Mouse (Mus musculus) adrenal gland, postnatal 10 days (tissue): Measurements from ENCODE around the gene Adh1. TPM values are rescaled to one million over a fixed set of nuclear protein-coding genes. Genes with fewer than 3 reads are reported as not detected.

Experiments used
- DNase-seq: peaks from one replicate; pipeline ENCODE4 v3.0.0; 2021; ENCODE audit warnings: mixed read lengths
- total RNA-seq, 2 experiments: library from RNA; stranded (reverse); gene quantifications; 2 replicates each; pipeline ENCODE4 v1.2.3; 2021

The Adh1 gene
- total RNA-seq, 2 experiments from 2014 or later: 2,760 to 3,266 TPM

DNA sequence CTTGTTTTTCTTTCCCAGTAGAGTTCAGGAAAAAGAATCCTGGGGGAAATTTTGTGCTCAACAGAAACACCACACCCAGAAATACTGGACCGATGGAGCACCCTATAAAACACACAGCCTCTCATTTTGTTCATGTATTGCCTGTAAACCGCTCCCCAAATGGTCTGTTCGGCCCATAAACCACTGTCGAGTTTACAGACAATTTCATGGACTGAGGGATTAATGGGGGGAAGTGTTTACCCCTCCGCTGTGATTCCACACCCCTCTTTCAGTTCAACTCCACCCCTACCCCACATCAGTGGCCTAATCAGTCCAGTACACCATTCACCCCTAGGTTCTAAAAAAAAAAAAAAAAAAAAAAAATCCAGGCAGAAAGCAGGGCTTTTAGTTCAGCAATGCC, 19.8 kb upstream of the Adh1 start:
- no peak for DNase-seq

DNA sequence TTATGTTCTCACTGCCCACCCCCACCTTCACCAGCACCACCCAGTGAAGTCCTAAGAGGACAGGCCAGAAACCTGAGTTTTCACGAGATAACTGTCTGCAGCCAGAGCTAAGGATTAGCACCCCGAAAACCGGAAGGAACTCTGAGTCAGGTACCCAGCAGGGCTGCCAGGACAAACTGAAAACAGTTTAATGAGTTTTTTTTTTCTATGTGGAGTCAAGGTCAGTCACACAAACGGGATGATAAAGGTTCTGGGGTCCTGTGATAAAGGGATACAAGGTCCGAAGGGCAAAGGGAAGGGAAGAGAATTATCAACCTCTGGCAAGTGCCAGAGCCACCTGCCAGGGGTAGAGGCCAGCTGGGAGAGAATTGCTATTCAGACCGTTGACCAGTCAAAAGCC, 19.4 kb upstream of the Adh1 start:
- DNase-seq: no peak

DNA sequence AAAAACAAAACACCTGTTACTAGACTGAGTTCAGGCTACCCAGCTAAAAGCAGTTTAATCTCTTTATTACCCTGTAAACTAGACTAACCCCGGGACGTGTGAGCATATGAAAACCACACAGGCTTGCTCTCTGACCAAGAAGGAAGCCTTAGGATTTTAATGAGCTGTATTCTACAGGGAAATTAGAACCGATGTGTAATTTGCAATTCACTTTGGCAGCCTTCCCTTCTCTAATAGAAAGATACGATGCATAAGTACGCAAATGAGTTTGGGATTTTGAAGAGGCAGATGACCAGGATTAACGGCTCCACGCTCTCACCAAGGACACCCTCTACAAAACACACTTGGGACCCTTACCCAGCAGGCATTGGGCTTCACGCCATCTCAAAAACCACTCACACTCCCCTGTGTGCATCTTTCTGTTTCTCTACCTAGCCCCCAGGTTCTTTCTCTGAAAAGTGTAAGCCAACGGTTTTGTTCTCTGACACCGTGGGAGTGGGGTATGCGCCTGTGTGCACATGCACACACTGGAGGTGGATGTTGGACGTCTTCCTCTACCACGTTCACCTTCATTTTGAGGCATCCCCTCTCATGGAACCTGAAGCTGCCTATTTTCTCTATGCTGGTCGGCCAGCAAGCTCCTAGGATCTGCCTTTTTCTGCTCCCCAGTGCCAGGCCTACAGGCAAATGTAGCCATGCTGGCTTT, 18.6 kb upstream of the Adh1 start:
- DNase-seq: no peak

DNA sequence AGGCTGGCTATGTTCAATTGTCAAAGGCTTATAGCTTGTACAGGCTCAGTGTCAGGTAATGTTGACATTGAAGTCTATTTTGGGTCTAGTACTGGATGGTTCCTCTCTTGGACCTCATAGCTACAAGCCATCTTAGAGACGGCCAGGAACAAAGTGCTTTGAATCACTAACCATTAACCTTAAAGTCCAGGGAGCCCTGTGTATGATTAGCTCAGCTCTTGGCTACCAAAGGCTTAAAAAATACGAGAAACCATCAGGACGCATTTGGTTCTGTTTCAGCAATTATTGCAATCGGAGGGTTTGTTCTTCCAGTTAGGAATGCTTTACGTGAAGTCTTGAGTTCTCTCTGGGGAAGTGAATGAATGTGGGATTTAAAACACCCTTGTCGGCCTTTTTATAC, 17.9 kb upstream of the Adh1 start:
- DNase-seq: no peak

DNA sequence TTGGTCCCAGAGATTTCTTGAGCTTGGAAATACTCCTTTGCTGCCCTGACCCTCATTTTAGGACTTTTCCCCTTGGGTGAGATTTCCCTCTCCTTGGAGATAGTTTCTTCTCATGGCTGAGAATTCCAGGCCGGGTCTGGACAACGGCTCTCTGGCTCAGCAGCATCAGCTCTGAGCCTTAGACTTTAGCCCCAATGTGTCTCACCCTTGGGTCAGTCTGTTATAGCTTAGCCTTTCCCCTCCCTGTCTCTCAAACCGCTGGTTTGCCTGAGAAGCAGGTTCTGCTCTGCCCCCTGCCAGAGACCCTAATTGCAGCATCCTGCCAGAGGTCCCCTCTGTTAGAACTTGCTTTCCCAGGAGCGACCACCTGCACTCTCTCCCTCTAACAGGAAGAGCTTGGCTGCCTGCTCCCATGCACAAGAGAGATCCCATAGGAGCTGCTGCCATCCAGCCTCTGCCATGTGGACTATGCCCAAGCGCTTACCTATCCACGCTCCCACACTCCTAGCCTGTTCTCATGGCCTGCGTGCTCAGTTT, 16.4 kb upstream of the Adh1 start:
- DNase-seq: no peak

DNA sequence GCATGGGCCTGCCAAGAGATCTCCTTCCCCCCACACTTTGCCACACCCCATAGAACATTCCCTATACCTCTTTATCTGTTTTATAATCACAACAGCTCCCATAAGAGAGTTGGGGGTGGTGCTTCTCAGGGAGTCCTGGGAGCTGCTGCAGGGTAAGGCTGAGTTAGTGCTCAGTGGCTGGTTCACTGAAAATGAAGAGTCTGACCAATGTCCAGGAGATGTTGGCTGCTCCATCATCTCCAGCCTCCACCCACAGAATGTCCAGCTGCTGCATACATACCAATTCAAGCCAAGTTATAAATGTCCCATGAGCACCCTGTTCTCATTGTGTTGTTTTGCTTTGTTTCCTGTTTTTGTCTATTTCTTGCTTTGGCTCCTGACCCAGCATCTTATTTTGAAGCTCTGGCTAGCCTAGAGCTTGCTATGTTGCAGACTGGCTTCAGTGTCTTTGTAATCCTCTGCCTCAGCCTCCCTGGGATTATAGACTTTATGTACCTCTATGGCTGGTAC, 14.2 kb upstream of the Adh1 start:
- DNase-seq: no peak

DNA sequence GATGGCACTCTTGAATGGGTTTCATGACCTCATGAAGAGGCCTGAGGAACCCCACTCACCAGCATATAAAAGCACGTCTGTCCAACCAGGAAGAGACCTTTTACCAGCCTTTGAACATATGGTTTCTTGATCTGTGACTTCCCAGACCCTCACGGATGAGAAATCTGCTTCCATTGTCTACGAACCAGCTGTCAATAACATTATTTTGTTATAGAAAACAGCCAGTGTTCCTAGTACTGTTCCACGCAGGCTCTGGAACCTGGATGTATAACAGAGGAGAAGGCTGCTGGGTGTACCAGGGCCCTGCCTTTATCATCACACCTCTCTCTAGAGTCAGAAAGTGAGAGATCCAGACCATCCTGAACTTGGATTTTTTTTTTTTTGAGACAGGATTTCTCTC, 13.6 kb upstream of the Adh1 start:
- no peak for DNase-seq

DNA sequence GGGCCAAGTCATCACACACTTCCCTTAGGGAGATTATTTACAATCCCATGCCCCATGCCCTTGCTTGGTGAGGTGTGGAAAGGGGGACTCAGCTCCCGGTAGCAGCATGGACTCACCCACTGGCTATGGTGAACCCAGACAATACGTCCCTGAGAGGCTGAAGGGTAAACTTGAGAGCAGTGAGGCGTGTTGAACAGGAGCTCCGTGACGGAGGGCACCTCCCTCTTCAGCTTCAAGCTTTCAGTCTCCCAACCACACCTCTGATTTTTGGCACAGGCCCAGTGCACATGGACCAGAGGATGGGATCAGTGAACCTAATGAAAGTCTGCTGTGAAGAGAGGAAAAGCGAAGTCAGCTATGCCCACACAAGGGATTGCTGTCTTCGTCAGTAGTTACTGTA, 12.8 kb upstream of the Adh1 start:
- no peak for DNase-seq

DNA sequence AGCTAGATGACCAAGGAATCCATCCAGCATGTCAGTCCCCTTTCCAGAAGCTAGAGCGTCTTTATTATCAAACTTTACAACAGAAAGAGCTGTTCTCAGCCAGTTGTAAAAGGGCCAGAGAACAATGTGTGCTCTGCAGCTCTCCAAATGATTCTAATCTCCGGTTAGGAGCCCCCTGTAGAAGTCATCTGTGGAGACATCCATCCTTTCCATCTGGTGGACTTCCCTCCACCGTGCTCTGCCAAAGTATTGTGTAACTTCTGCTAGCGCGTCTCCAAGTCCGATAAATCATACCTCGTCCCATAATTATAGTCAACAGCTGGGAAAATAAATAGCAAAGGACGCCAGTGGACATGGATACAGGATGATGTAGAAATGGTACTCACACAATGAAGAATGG, 12.0 kb upstream of the Adh1 start:
- no peak for DNase-seq

DNA sequence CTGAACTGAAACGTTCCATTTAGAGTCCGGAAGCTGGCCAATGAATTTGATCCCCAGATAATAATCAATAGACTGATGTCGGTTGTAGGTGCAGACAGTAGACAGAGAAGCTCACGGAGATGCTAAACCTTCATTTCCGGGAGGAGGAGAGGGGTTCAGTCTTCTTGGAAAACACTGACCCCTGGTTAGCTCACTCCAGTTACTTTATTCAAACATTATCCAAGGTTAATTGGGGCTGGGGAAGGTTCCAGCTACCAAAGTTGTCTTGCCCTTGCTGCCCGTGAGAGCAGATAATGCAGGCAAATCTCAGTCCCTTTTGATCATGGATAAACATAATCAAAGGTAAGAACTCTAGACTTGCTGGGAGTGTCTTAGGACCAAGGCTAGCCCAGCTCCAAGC, 9.6 kb upstream of the Adh1 start:
- no peak for DNase-seq

DNA sequence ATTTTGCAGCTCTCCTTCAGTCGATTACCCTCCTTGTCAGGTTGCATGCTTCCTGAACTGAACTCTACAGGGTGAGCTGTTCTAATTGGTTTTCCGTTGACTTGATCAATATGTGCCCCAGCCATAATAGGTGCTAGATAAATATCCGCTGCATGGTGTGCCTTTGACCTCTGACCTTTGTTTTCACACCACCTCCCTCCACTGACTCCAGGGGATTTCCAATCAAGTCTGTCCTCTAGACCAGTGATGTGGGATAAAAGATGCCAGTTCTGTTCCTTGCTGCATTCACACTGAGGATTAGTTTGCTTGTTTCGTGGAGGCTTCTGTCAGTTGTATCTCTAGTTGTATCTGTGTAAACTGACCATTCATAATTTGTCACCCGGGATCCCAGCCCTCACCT, 6.6 kb upstream of the Adh1 start:
- DNase-seq: no peak

DNA sequence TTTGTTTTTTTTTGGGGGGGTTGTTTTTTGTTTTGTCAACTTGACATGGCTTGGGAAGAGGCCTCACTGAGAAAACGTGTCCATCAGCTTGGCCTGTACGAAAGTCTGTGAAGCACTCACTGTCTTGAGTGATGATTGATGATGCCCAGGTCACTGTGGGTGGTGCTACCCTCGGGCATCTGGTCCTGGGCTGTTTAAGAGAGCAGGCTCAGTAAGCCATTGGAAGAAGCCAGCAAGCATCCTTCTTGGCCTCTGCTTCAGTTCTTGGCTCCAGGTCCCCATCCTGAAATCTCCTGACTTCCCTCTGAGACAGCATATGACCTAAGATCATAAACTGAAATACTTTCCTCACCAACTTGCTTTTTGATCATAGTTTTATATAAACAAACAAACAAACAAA, 5.4 kb upstream of the Adh1 start:
- no peak for DNase-seq

DNA sequence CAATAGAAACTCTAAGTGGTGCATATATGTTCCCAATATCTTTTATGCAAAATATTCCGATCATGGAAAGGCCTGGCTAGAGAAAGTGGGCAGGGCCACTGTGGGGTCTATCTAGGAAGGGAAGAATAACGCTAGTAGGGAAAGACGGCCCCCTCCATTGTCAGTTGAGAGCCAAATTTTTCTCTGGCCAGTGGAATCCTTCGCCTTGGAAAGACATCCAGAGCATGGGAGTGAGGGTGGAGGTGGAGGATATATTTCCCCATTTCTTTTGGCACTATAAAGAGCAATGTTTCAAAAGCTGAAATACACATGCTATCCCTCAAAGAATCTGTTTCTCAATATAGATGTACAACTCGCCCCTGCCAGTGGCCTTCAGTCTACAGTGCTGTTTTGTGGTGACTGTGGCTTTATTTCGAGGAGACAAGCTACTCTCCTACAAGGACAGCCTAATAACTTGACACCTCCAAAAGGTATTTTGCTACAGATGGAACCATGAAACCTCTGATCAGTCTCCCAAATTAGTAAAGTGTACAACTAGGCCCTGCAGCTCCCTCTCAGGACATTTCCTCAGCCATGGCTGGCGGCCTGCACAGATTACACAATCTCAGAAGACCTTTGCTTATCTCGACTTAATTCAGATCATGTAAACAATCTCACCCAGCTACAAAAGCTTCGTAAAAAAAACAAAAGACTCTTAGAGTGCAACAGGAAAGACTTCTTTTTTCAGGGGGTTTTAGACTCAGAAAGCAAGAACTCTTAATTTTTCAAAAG, 4.8 kb upstream of the Adh1 start:
- peak; percentile 53 for DNase-seq

DNA sequence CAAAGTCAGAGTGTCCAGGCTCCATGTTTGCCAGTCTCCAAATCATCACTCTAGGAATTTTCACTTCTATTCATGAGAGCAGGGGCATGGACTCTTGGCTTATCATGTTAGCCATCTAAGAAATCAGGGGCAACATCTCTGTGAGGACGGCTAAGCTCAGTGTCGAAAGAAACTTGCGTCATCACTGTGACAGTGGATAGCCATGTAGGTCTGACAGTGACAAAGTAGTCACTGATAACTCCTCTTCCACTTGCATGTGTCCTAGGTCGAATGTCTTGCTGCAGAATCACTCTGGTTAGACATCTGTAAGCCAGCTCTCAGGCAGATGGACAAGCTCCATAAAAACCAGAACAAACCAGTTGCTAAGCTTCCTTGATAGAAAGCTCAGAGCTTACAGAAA, 1.8 kb downstream of the Adh1 start:
- DNase-seq: peak; percentile 58

DNA sequence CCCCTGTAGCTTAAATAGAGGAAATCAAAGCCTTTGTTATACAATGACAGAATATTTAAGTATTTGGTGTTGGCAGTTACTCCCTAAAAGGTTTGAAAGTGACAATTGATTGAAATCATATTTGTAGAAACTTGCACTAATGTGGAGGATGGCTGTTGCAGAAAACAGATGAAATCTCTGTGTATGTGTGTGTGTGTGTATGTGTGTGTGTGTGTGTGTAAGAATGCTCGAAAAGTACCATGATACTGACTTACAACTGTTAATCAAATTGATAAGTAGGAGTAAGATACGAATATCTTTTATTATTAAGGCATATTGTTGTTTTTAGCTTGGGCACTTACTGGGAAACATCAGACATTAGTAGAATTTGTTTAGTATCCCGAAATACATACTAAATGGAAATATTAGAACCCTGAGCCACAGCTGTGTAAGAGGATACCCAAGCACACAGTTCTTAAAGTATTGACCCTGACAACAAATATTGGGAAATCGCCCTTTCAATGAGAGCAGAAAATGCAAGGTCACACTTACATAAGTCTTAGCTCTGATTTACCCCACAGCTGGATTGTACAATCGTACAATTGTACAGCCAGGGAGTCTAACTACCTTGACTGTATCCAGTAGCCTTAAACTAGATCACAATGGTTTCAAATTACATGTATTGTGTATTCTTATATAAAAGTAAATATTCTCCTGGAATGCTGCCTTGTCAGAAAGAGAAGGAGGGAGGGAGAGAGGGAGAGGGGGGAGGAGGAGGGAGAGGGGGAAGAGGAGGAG, 2.6 kb downstream of the Adh1 start:
- DNase-seq: no peak

DNA sequence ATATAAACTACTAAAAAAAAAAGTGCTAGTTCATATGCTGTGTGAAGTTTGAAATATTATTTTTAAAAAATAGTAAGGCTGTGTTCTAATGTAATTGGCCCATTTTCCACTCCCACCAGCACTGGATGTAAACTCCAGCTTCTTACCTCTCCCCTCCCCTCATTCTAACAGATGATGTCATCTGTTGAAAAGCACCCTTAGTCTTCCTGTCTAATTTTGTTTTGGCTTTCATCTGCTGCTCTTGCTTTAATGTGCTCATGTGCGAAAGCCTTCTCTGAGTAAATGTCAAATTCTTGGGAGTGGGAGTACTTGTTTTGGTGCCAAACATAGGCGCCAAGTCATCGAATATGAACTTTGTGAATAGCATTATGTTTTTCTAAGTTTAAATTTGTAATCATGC, 3.9 kb downstream of the Adh1 start:
- DNase-seq: no peak

DNA sequence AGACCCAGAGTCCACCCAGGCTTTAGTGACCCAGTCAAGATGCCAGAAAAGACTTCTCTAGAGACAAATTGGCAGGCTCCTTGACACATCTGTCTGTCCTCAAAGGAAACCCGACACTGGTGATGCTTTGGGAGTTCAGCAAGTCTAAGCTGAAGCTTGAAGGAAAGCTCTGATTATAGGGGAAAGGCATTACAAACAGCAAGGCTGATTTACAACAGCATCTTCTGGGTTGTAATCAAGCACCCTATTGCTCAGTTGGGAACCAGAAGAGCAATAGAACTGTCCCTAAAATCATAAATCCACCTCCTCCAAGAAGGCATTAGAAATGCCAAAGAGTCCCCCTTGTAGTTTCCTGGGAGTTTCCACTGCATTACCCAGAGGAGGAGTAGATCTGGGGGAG, 9.7 kb downstream of the Adh1 start:
- DNase-seq: no peak

DNA sequence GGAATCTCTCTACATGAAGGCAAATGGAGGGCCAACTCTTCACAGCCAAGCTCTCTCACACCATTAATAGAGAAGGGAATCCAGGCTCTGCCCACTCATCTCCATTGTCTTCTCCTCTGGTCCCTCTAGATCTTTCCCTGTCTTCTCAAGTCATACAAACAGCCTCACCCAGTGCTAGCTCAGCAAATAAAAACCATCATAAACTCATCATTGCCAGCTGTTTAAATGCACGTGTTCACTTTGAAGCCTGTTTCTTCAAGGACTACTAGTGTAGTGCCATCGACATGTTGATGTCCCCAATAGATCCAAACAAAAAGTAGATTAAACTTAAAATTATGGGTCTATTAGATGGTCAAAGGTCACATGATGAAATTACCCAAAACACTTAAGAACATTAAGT, 10.5 kb downstream of the Adh1 start:
- no peak for DNase-seq

DNA sequence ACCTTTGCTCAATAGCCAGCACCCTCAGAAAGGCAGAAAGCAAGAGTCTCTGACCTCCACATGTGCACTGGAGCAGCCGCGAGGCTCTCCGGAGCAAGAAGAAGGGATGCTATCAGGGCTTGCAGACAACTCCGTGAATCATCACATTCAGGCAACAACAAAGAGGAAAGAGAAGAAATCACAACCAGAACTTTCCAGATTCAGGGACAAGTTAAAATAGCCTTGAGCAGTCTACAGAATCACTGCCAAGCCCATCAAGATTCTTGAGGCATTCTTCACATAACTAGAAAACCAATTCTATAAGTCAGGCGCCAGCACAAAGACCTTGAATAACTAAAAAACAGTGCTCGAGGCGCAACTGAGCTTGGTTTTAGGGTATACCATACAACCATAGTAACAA, 12.3 kb downstream of the Adh1 start:
- no peak for DNase-seq

DNA sequence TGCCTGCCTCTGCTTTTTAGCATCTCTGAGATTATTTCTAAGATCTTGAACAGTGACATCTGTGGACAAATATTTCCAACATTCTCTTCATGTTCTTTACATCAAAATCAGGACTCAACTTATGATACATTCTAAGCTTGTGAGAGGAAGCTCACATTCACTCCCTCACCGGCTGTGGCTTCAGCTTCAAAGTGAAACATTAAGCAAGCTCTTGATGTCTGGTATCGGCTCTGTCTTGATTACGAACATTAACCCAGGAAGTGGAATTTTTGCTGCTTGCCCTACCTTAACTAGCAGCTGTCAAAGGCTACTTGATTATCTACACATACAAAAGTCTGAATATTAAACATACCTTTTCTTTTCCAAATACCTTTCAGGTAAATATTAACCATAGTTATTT, 14.3 kb downstream of the Adh1 start:
- no peak for DNase-seq

DNA sequence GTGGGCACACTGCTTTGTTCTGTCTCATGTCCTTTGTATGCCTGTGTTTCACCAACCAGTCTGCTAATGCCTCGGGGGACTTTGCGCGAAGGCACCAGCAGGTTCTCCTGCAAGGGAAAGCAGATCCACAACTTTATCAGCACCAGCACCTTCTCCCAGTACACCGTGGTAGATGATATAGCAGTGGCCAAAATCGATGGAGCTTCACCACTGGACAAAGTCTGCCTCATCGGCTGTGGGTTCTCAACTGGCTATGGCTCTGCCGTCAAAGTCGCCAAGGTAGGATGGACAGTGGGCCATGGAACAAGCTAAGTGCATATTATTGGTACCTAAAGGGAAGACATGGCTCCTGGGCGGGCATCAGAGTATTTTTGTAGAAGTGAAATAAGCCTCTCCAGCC, 21.8 kb downstream of the Adh1 start:
- DNase-seq: no peak

DNA sequence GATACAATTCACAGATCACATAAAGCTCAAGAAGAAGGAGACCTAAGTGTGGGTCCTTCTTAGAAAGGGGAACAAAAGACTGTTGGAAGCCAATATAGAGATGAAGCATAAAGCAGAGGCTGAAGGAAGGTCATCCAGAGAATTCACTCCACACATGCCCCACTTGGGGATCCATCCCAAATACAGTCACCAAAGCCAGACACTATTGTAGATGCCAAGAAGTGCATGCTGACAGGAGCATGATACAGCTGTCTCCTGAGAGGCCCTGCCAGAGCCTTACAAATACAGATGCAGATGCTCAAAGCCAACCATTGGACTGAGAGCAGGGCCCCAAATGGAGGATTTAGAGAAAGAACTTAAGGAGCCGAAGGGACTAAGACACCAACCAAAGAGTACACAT, 23.0 kb downstream of the Adh1 start:
- no peak for DNase-seq

DNA sequence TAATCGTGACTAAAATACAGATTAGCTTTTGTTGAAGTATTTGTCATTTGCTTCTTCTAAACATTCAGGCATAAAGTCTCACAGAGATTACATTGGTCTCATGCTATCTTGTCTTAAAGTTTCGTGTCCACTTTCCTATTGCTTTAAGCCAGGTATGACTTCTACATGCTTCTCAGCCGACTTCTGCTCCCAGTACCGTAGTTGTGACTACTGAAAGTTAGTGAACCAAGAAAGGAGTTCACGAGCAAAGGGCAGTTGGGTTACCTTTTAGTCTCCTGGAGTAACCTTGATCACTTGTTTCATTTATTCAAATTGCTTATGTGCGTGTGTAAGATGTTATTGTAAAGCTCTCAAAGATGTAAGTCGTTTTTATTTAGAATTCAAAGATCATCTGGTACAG, 25.2 kb downstream of the Adh1 start:
- no peak for DNase-seq
